ENCODE assay signal across 25 mouse cellular contexts in the genomic region with DNA sequence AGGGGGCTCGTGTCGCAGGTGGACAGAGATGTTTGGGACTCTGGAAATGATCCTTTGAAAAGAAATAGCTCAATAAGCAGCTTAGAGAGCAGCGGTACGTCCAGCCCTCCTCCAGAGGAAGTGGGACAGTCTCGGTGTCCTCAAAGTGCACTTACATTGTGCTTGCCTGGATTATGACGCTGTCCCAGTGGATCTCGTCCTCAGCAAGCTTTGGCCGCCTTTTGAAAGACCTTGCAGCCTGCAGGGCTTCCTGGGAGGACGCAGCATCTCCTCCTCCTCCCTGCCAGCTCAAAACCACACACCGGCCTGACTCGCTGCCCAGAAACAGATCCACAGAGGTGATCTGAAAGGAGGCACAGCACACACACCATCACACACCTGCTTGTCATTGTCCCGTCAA.
"Had no signal": no experiment of that assay in that cellular context is flagged by ENCODE, and none has a peak within 500 bp of the region (broad histone marks: within the 10 kb centered on the region; RNA-seq: fewer than 3 reads in every experiment).

No protein-coding gene starts in this region.

- H3K27me3 ChIP-seq: embryonic facial prominence, embryonic 12.5 days; embryonic facial prominence, embryonic 13.5 days; embryonic facial prominence, embryonic 15.5 days; forebrain, embryonic 12.5 days; forebrain, embryonic 13.5 days; forebrain, embryonic 15.5 days had no signal

- H3K9me3 ChIP-seq: embryonic facial prominence, embryonic 10.5 days; embryonic facial prominence, embryonic 12.5 days; embryonic facial prominence, embryonic 13.5 days; embryonic facial prominence, embryonic 15.5 days; forebrain, embryonic 10.5 days; forebrain, embryonic 12.5 days; forebrain, embryonic 13.5 days; forebrain, embryonic 15.5 days had no signal

- H3K27ac ChIP-seq: embryonic facial prominence, embryonic 10.5 days; embryonic facial prominence, embryonic 12.5 days; embryonic facial prominence, embryonic 13.5 days; embryonic facial prominence, embryonic 15.5 days; forebrain, embryonic 10.5 days; forebrain, embryonic 12.5 days; forebrain, embryonic 13.5 days; forebrain, embryonic 15.5 days; gastrocnemius, adult 2 months had no signal

- H3K4me3 ChIP-seq: embryonic facial prominence, embryonic 10.5 days; embryonic facial prominence, embryonic 12.5 days; embryonic facial prominence, embryonic 13.5 days; embryonic facial prominence, embryonic 15.5 days; erythroblast, embryonic 14.5 days; forebrain, embryonic 10.5 days; forebrain, embryonic 12.5 days; forebrain, embryonic 13.5 days; forebrain, embryonic 15.5 days; gastrocnemius, adult 2 months had no signal

- DNase-seq: cerebellum, adult 2 months; cerebellum, adult 8-10 months; cerebellum, adult 9-10 months; cerebellum, adult 9-11 months; cerebellum, postnatal 10 days; cerebellum, postnatal 14 days; cerebellum, postnatal 25 days; cerebellum, postnatal 36 days; embryo, embryonic 11 days; forebrain, postnatal 0 days; gastrocnemius, adult 2 months; gastrocnemius, postnatal 10 days; gastrocnemius, postnatal 14 days; gastrocnemius, postnatal 25 days; gastrocnemius, postnatal 36 days; heart, adult 18-20 months had no signal

- H3K4me1 ChIP-seq: embryonic facial prominence, embryonic 10.5 days; embryonic facial prominence, embryonic 12.5 days; embryonic facial prominence, embryonic 13.5 days; embryonic facial prominence, embryonic 15.5 days; forebrain, embryonic 10.5 days; forebrain, embryonic 12.5 days; forebrain, embryonic 13.5 days; forebrain, embryonic 15.5 days had no signal

- H3K9ac ChIP-seq: embryonic facial prominence, embryonic 12.5 days; embryonic facial prominence, embryonic 13.5 days; embryonic facial prominence, embryonic 15.5 days; forebrain, embryonic 12.5 days; forebrain, embryonic 13.5 days; forebrain, embryonic 15.5 days; forebrain, postnatal 0 days had no signal
